Mouse (Mus musculus): Measurements from ENCODE around the gene Tsc2. TPM values are rescaled to one million over a fixed set of nuclear protein-coding genes. Genes with fewer than 3 reads are reported as not detected.
"Not testable (repeated sequence)": the region's sequence is repeated elsewhere in the genome, so short reads cannot be mapped to it uniquely, and the experiment has no call there.

Gene Tsc2
- total RNA-seq (2018; cell fraction: chromatin; rRNA removed) = 100 to 1,000 TPM in 16 of 26 experiments, 10 to 100 TPM in 10; 39.4 to 181 (median 118) TPM
- total RNA-seq (2018; cell fraction: cytosol; rRNA removed) = 10 to 100 TPM; 20.6 to 41.7 (median 32.4) TPM
- total RNA-seq (2018; cell fraction: nucleus; rRNA removed) = 10 to 100 TPM; 25.3 to 99.6 (median 61.1) TPM
- polyA plus RNA-seq (2018) = 33.7 to 43.4 TPM (median 35.5 TPM) in 3 replicates

- Histone ChIP-seq H3K36me3 (ENCODE audit: inconsistent target) (peaks cover 30% of the 10 kb centered on the region), H3K27ac (0 out of 2 replicates have a peak within 1 kb of the TSS, but pooled peaks have one; percentile 1), H3K79me2 (ENCODE audit: inconsistent target) (no peaks in the 10 kb centered on the region), H3K4me3 (ENCODE audit: inconsistent target) (peak within 1 kb of the TSS; percentile 69)
- under 1% methylated on average over 51 of the region's 51 CpGs for WGBS (ENCODE audit: missing documents)
Measured at GRCm38 (mm10) chr17:24632167-24632812, at the start of gene Tsc2, which contains the start of gene Nthl1. Gene Tsc2 (minus strand): TSS chr17:24632630. Gene Nthl1 (plus strand): TSS chr17:24632680.

GRCm38 (mm10) chr17:24677500-24678080 lies 45.2 kb upstream of the Tsc2 start:
- H3K36me3 ChIP-seq (ENCODE audit: inconsistent target) = peaks cover 42% of the 10 kb centered on the region
- no peak overlapping the region for H3K27ac ChIP-seq
- no peak overlapping the region for H3K4me3 ChIP-seq (ENCODE audit: inconsistent target)
- WGBS (ENCODE audit: missing documents) = 93% methylated on average over 24 of the region's 24 CpGs
- peaks cover 39% of the 10 kb centered on the region for H3K79me2 ChIP-seq (ENCODE audit: inconsistent target)

- WGBS (ENCODE audit: missing documents) = 92% methylated on average over 5 of the region's 5 CpGs
- H3K4me3 ChIP-seq (ENCODE audit: inconsistent target) = no peak overlapping the region
- H3K27ac ChIP-seq = no peak overlapping the region
- H3K79me2 ChIP-seq (ENCODE audit: inconsistent target) = peaks cover 46% of the 10 kb centered on the region
- peaks cover 39% of the 10 kb centered on the region for H3K36me3 ChIP-seq (ENCODE audit: inconsistent target)
Measured at GRCm38 (mm10) chr17:24676877-24677276, 44.4 kb upstream of the Tsc2 start.

GRCm38 (mm10) chr17:24676187-24676586 lies 43.8 kb upstream of the Tsc2 start:
- H3K79me2 ChIP-seq (ENCODE audit: inconsistent target) = peaks cover 53% of the 10 kb centered on the region
- no peak overlapping the region for H3K27ac ChIP-seq
- 83% methylated on average over 2 of the region's 2 CpGs for WGBS (ENCODE audit: missing documents)
- H3K4me3 ChIP-seq (ENCODE audit: inconsistent target) = no peak overlapping the region
- peaks cover 33% of the 10 kb centered on the region for H3K36me3 ChIP-seq (ENCODE audit: inconsistent target)

GRCm38 (mm10) chr17:24674277-24674676 lies 41.8 kb upstream of the Tsc2 start:
- peaks cover 66% of the 10 kb centered on the region for H3K79me2 ChIP-seq (ENCODE audit: inconsistent target)
- WGBS (ENCODE audit: missing documents) = 39% methylated on average over 7 of the region's 7 CpGs
- no peak overlapping the region for H3K4me3 ChIP-seq (ENCODE audit: inconsistent target)
- H3K36me3 ChIP-seq (ENCODE audit: inconsistent target) = peaks cover 14% of the 10 kb centered on the region
- no peak overlapping the region for H3K27ac ChIP-seq

- Histone ChIP-seq H3K27ac (no peak overlapping the region), H3K79me2 (ENCODE audit: inconsistent target) (peaks cover 66% of the 10 kb centered on the region), H3K4me3 (ENCODE audit: inconsistent target) (no peak overlapping the region), H3K36me3 (ENCODE audit: inconsistent target) (peaks cover 4% of the 10 kb centered on the region)
- WGBS (ENCODE audit: missing documents) = 13% methylated on average over 5 of the region's 5 CpGs
Measured at GRCm38 (mm10) chr17:24672141-24672540, 39.7 kb upstream of the Tsc2 start.

GRCm38 (mm10) chr17:24671346-24671745 lies 38.9 kb upstream of the Tsc2 start:
- H3K36me3 ChIP-seq (ENCODE audit: inconsistent target) = no peaks in the 10 kb centered on the region
- no peak overlapping the region for H3K27ac ChIP-seq
- H3K79me2 ChIP-seq (ENCODE audit: inconsistent target) = peaks cover 64% of the 10 kb centered on the region
- 70% methylated on average over 5 of the region's 5 CpGs for WGBS (ENCODE audit: missing documents)
- H3K4me3 ChIP-seq (ENCODE audit: inconsistent target) = no peak overlapping the region

- 9% methylated on average over 8 of the region's 8 CpGs for WGBS (ENCODE audit: missing documents)
- Histone ChIP-seq H3K4me3 (ENCODE audit: inconsistent target) (peak overlapping the region; percentile 59), H3K27ac (no peak overlapping the region), H3K36me3 (ENCODE audit: inconsistent target) (no peaks in the 10 kb centered on the region), H3K79me2 (ENCODE audit: inconsistent target) (peaks cover 54% of the 10 kb centered on the region)
Measured at GRCm38 (mm10) chr17:24670246-24670844, 37.9 kb upstream of the Tsc2 start.

- peak within 1 kb of the TSS; percentile 59 for H3K4me3 ChIP-seq (ENCODE audit: inconsistent target)
- peak within 1 kb of the TSS; percentile 28; the same call in 1 of the 2 replicates for H3K27ac ChIP-seq
- under 1% methylated on average over 69 of the region's 80 CpGs for WGBS (ENCODE audit: missing documents)
- H3K79me2 ChIP-seq (ENCODE audit: inconsistent target) = peaks cover 47% of the 10 kb centered on the region
- H3K36me3 ChIP-seq (ENCODE audit: inconsistent target) = no peaks in the 10 kb centered on the region
Measured at GRCm38 (mm10) chr17:24669545-24670245, 37.3 kb upstream of the Tsc2 start, which contains the start of gene Zfp598. Gene Zfp598 (plus strand): TSS chr17:24669687.

GRCm38 (mm10) chr17:24669214-24669544 lies 36.7 kb upstream of the Tsc2 start:
- not testable (repeated sequence) for H3K36me3 ChIP-seq (ENCODE audit: inconsistent target)
- Histone ChIP-seq H3K4me3 (ENCODE audit: inconsistent target) (peak overlapping the region; percentile 49), H3K79me2 (ENCODE audit: inconsistent target) (peaks cover 42% of the 10 kb centered on the region), H3K27ac (peak overlapping the region; percentile 28; the same call in 1 of the 2 replicates)
- 11% methylated on average over 15 of the region's 15 CpGs for WGBS (ENCODE audit: missing documents)

GRCm38 (mm10) chr17:24667416-24667815 lies 35.0 kb upstream of the Tsc2 start:
- H3K27ac ChIP-seq = no peak overlapping the region
- H3K4me3 ChIP-seq (ENCODE audit: inconsistent target) = no peak overlapping the region
- peaks cover 25% of the 10 kb centered on the region for H3K79me2 ChIP-seq (ENCODE audit: inconsistent target)
- WGBS (ENCODE audit: missing documents) = 21% methylated on average over 6 of the region's 6 CpGs
- H3K36me3 ChIP-seq (ENCODE audit: inconsistent target) = no peaks in the 10 kb centered on the region

GRCm38 (mm10) chr17:24667011-24667410 lies 34.6 kb upstream of the Tsc2 start:
- H3K79me2 ChIP-seq (ENCODE audit: inconsistent target) = peaks cover 21% of the 10 kb centered on the region
- not testable (repeated sequence) for H3K27ac ChIP-seq; H3K4me3 ChIP-seq (ENCODE audit: inconsistent target); H3K36me3 ChIP-seq (ENCODE audit: inconsistent target)
- WGBS (ENCODE audit: missing documents) = 84% methylated on average over 6 of the region's 7 CpGs

GRCm38 (mm10) chr17:24658017-24658758 lies 25.8 kb upstream of the Tsc2 start, which contains the start of gene Npw:
Gene Npw (minus strand): TSS chr17:24658457.
- 7% methylated on average over 47 of the region's 47 CpGs for WGBS (ENCODE audit: missing documents)
- no peaks in the 10 kb centered on the region for H3K79me2 ChIP-seq (ENCODE audit: inconsistent target)
- no peak within 1 kb of the TSS for H3K4me3 ChIP-seq (ENCODE audit: inconsistent target)
- H3K27ac ChIP-seq = no peak within 1 kb of the TSS
- H3K36me3 ChIP-seq (ENCODE audit: inconsistent target) = no peaks in the 10 kb centered on the region

- no peak overlapping the region for H3K27ac ChIP-seq
- H3K4me3 ChIP-seq (ENCODE audit: inconsistent target) = no peak overlapping the region
- no peaks in the 10 kb centered on the region for H3K79me2 ChIP-seq (ENCODE audit: inconsistent target)
- H3K36me3 ChIP-seq (ENCODE audit: inconsistent target) = no peaks in the 10 kb centered on the region
- WGBS (ENCODE audit: missing documents) = 76% methylated on average over 4 of the region's 4 CpGs
Measured at GRCm38 (mm10) chr17:24654969-24655368, 22.5 kb upstream of the Tsc2 start.

Data from macrophage (primary cell).